20 mouse cellular contexts compared by ENCODE assay signal in genomic region chr7:131687324-131687723, GRCm38 (mm10).
DNase-seq lines count a peak whose midpoint lies in the region; ATAC-seq and TF ChIP-seq lines count a peak whose summit lies in the region.
"Had no signal": no experiment of that assay in that cellular context is flagged by ENCODE, and none has a peak within 500 bp of the region (broad histone marks: within the 10 kb centered on the region; RNA-seq: fewer than 3 reads in every experiment).

No protein-coding gene starts in this region.

- peak; percentile 55; the same call in 1 of the 2 replicates for ATAC-seq in lung, embryonic 15.5 days (ENCODE audit: borderline replicate concordance, extremely low read depth, low FRiP score, low TSS enrichment)
- ATAC-seq in lung, embryonic 16.5 days (ENCODE audit: low read depth): peak; percentile 67
- ATAC-seq: forebrain, embryonic 13.5 days; forebrain, postnatal 0 days; hindbrain, embryonic 16.5 days had no signal

- peak; percentile 52 for DNase-seq in heart, adult 11 months
- no peak for DNase-seq in heart, adult 2 months
- no peak for DNase-seq in lung, postnatal 25 days (ENCODE audit: low spot score)
- peak; percentile 4 for DNase-seq in lung, postnatal 36 days
- no peak for DNase-seq in embryo, embryonic 10.5 days (ENCODE audit: low spot score)
- DNase-seq in yolk sac, embryonic 10.5 days (ENCODE audit: low spot score): no peak
- DNase-seq: adrenal gland, adult 2 months; adrenal gland, postnatal 36 days; cerebellum, adult 11 months; cerebellum, adult 8-10 months; cerebellum, postnatal 36 days; forebrain, postnatal 0 days; gastrocnemius, postnatal 14 days; heart, postnatal 36 days had no signal

- intact Hi-C loops in heart, adult 2 months (cut with DNase I): no loop called here

- H3K27ac ChIP-seq in heart, adult 2 months: no peak overlapping the region
- no peak overlapping the region for H3K27ac ChIP-seq in lung, embryonic 15.5 days
- H3K27ac ChIP-seq in lung, embryonic 16.5 days (ENCODE audit: low read length): no peak overlapping the region
- H3K27ac ChIP-seq: embryonic facial prominence, embryonic 10.5 days; forebrain, embryonic 13.5 days; heart, embryonic 13.5 days had no signal

- H3K36me3 ChIP-seq in heart, adult 2 months (ENCODE audit: control insufficient read depth, insufficient read depth, low read length): no peaks in the 10 kb centered on the region
- H3K36me3 ChIP-seq in lung, embryonic 15.5 days: no peaks in the 10 kb centered on the region
- H3K36me3 ChIP-seq in lung, embryonic 16.5 days (ENCODE audit: control insufficient read depth, insufficient read depth, low read length): no peaks in the 10 kb centered on the region
- H3K36me3 ChIP-seq: embryonic facial prominence, embryonic 10.5 days; heart, embryonic 13.5 days had no signal

- no peaks in the 10 kb centered on the region for H3K27me3 ChIP-seq in heart, adult 2 months (ENCODE audit: control insufficient read depth, insufficient read depth, low read length)
- no peaks in the 10 kb centered on the region for H3K27me3 ChIP-seq in lung, embryonic 15.5 days
- no peaks in the 10 kb centered on the region for H3K27me3 ChIP-seq in lung, embryonic 16.5 days (ENCODE audit: control insufficient read depth, insufficient read depth, low read depth, low read length)
- H3K27me3 ChIP-seq: heart, embryonic 13.5 days had no signal

- H3K79me2 ChIP-seq in heart, adult 2 months (replicated peaks; ENCODE audit: control insufficient read depth, insufficient read depth, low read length): no peaks in the 10 kb centered on the region

- WGBS in heart, adult 2 months: 65% methylated on average over 1 of the region's 1 CpGs
- WGBS in lung, embryonic 15.5 days: 59% methylated on average over 1 of the region's 1 CpGs
- WGBS in lung, embryonic 16.5 days: 81% methylated on average over 1 of the region's 1 CpGs

- H3K9ac ChIP-seq in heart, adult 2 months (ENCODE audit: low read depth, low read length): no peak overlapping the region
- no peak overlapping the region for H3K9ac ChIP-seq in lung, embryonic 15.5 days
- no peak overlapping the region for H3K9ac ChIP-seq in lung, embryonic 16.5 days (ENCODE audit: low read length)
- H3K9ac ChIP-seq: forebrain, embryonic 13.5 days; forebrain, postnatal 0 days; heart, embryonic 13.5 days had no signal

- no peak overlapping the region for H3K4me3 ChIP-seq in heart, adult 2 months
- no peak overlapping the region for H3K4me3 ChIP-seq in lung, embryonic 15.5 days
- no peak overlapping the region for H3K4me3 ChIP-seq in lung, embryonic 16.5 days (ENCODE audit: low read length)
- H3K4me3 ChIP-seq: embryonic facial prominence, embryonic 10.5 days; forebrain, embryonic 13.5 days; heart, embryonic 13.5 days had no signal

- H3K4me2 ChIP-seq in lung, embryonic 15.5 days: no peak overlapping the region
- no peak overlapping the region for H3K4me2 ChIP-seq in lung, embryonic 16.5 days (ENCODE audit: low read depth, low read length)
- H3K4me2 ChIP-seq: forebrain, embryonic 13.5 days; heart, embryonic 13.5 days had no signal

- no peak for TF ChIP-seq EP300 in heart, adult 2 months (IDR thresholded peaks at IDR 0.05; ENCODE audit: insufficient read depth, low read depth, low read length)

- H3K9me3 ChIP-seq in lung, embryonic 15.5 days: no peaks in the 10 kb centered on the region
- H3K9me3 ChIP-seq in lung, embryonic 16.5 days (ENCODE audit: control insufficient read depth, low read length): no peaks in the 10 kb centered on the region
- H3K9me3 ChIP-seq: embryonic facial prominence, embryonic 10.5 days; forebrain, embryonic 13.5 days; heart, embryonic 13.5 days had no signal

- H3K4me1 ChIP-seq in heart, adult 2 months (ENCODE audit: control insufficient read depth, insufficient read depth, low read length): no peaks in the 10 kb centered on the region
- no peaks in the 10 kb centered on the region for H3K4me1 ChIP-seq in lung, embryonic 15.5 days
- H3K4me1 ChIP-seq in lung, embryonic 16.5 days (replicated peaks; ENCODE audit: control insufficient read depth, insufficient read depth, low read length): no peaks in the 10 kb centered on the region
- H3K4me1 ChIP-seq: embryonic facial prominence, embryonic 10.5 days; forebrain, embryonic 13.5 days; heart, embryonic 13.5 days had no signal

- no peak for TF ChIP-seq POLR2A in heart, adult 2 months (IDR thresholded peaks at IDR 0.05; ENCODE audit: insufficient read depth, low read depth, low read length)

- TF ChIP-seq CTCF in heart, adult 2 months (IDR thresholded peaks at IDR 0.05): no peak

Comparison
In these comparisons a context has a peak if more than half of its experiments do, and no peak if none do; other contexts are left out.
1. DNase-seq: peak in heart, adult 11 months (single experiment) and lung, postnatal 36 days (single experiment); none in heart, adult 2 months (0 of 2), lung, postnatal 25 days (single experiment), embryo, embryonic 10.5 days (single experiment) and yolk sac, embryonic 10.5 days (single experiment).